Comparison of ENCODE assay signal across 25 mouse cellular contexts in genomic region chr19:15879271-15879670, GRCm38 (mm10).
A peak's percentile ranks its signal among the peaks of the same experiment; 100 is the strongest.
DNase-seq lines count a peak whose midpoint lies in the region; ATAC-seq and TF ChIP-seq lines count a peak whose summit lies in the region.
"Had no signal": no experiment of that assay in that cellular context is flagged by ENCODE, and none has a peak within 500 bp of the region (broad histone marks: within the 10 kb centered on the region; RNA-seq: fewer than 3 reads in every experiment).

No protein-coding gene starts in this region.

- TF ChIP-seq EP300 in MEL (IDR thresholded peaks at IDR 0.05; ENCODE audit: low read depth in 1 of 2, low read length in 2 of 2), result no peak

- peak; percentile 67 for DNase-seq in heart, adult 11 months
- DNase-seq in heart, postnatal 36 days, result no peak
- peak; percentile 26 for DNase-seq in MEL (ENCODE audit: low read depth, low spot score)
- DNase-seq in induced T-regulatory cell, adult 2 months (ENCODE audit: low read depth), result peak; percentile 12
- no peak for DNase-seq in spleen, adult 12 weeks (ENCODE audit: low spot score)
- DNase-seq in forebrain, embryonic 11.5 days (ENCODE audit: low spot score), result no peak
- DNase-seq: adrenal gland, adult 8-10 months; adrenal gland, postnatal 25 days; cerebellum, adult 11-12 months; cerebellum, adult 8-10 months; cerebellum, postnatal 10 days; forebrain, postnatal 0 days; gastrocnemius, adult 2 months; gastrocnemius, postnatal 14 days; heart, adult 18-20 months; heart, postnatal 10 days; heart, postnatal 4 days; kidney, adult 11 months had no signal

- TF ChIP-seq CTCF in MEL (IDR thresholded peaks at IDR 0.05 in 2 of 3, conservative IDR thresholded peaks at IDR 0.05 in 1 of 3; ENCODE audit: control insufficient read depth in 1 of 3, insufficient read depth in 1 of 3, low read depth in 2 of 3, low read length in 3 of 3, poor library complexity in 1 of 3, severe bottlenecking in 1 of 3), result no peak

- H3K4me2 ChIP-seq in forebrain, embryonic 11.5 days (ENCODE audit: low read depth, low read length, severe bottlenecking), result no peak overlapping the region
- H3K4me2 ChIP-seq: heart, embryonic 12.5 days; heart, embryonic 15.5 days; hindbrain, embryonic 14.5 days; intestine, embryonic 15.5 days had no signal

- TF ChIP-seq POLR2A in MEL (IDR thresholded peaks at IDR 0.05; ENCODE audit: control insufficient read depth in 1 of 2, insufficient read depth in 1 of 2, low read depth in 1 of 2, low read length in 2 of 2, poor library complexity in 1 of 2), result no peak

- no peak overlapping the region for H3K4me3 ChIP-seq in MEL (ENCODE audit: control insufficient read depth in 1 of 2, insufficient read depth in 1 of 2, low read depth in 2 of 2, low read length in 2 of 2)
- no peak overlapping the region for H3K4me3 ChIP-seq in forebrain, embryonic 11.5 days (ENCODE audit: low read depth, low read length)
- H3K4me3 ChIP-seq: forebrain, embryonic 10.5 days; gastrocnemius, adult 2 months; heart, embryonic 12.5 days; heart, embryonic 15.5 days; intestine, embryonic 15.5 days had no signal

- no peak for TF ChIP-seq RAD21 in MEL (IDR thresholded peaks at IDR 0.05; ENCODE audit: low read depth, low read length)

- no peaks in the 10 kb centered on the region for H3K9me3 ChIP-seq in MEL (replicated peaks; ENCODE audit: insufficient read depth, low read length)
- H3K9me3 ChIP-seq in forebrain, embryonic 11.5 days (ENCODE audit: control insufficient read depth, low read length), result no peaks in the 10 kb centered on the region
- H3K9me3 ChIP-seq: forebrain, embryonic 10.5 days; heart, embryonic 12.5 days; heart, embryonic 15.5 days; intestine, embryonic 15.5 days had no signal

- H3K9ac ChIP-seq in MEL (ENCODE audit: control insufficient read depth, low read depth, low read length, poor library complexity, severe bottlenecking), result no peak overlapping the region
- H3K9ac ChIP-seq in forebrain, embryonic 11.5 days (ENCODE audit: low read length), result no peak overlapping the region
- H3K9ac ChIP-seq: forebrain, postnatal 0 days; heart, embryonic 12.5 days; heart, embryonic 15.5 days; hindbrain, embryonic 14.5 days; intestine, embryonic 15.5 days had no signal

- H3K79me2 ChIP-seq in MEL (ENCODE audit: control insufficient read depth, insufficient read depth, low read length, poor library complexity), result no peaks in the 10 kb centered on the region

- H3K27ac ChIP-seq in MEL (ENCODE audit: control insufficient read depth, low read depth, low read length), result no peak overlapping the region
- H3K27ac ChIP-seq in forebrain, embryonic 11.5 days (ENCODE audit: low read depth, low read length), result no peak overlapping the region
- H3K27ac ChIP-seq: forebrain, embryonic 10.5 days; gastrocnemius, adult 2 months; heart, embryonic 15.5 days; hindbrain, embryonic 14.5 days; hindbrain, postnatal 0 days; intestine, embryonic 15.5 days had no signal

- 90% methylated on average over 5 of the region's 5 CpGs for WGBS in forebrain, embryonic 11.5 days

- H3K4me1 ChIP-seq in MEL (ENCODE audit: control insufficient read depth in 1 of 2, insufficient read depth in 2 of 2, low read length in 2 of 2), result peaks cover 0 to 8% of the 10 kb centered on the region in 2 experiments; a peak in 1 of 4 replicates
- H3K4me1 ChIP-seq in forebrain, embryonic 11.5 days (replicated peaks; ENCODE audit: control insufficient read depth, insufficient read depth, low read length), result no peaks in the 10 kb centered on the region
- H3K4me1 ChIP-seq: forebrain, embryonic 10.5 days; intestine, embryonic 15.5 days had no signal

- intact Hi-C loops in heart, postnatal 36 days (cut with DNase I), result no loop called here

- H3K27me3 ChIP-seq in MEL (ENCODE audit: control insufficient read depth in 1 of 2, insufficient read depth in 2 of 2, low read length in 2 of 2), result no peaks in the 10 kb centered on the region
- no peaks in the 10 kb centered on the region for H3K27me3 ChIP-seq in forebrain, embryonic 11.5 days (ENCODE audit: control insufficient read depth, insufficient read depth, low read length)
- H3K27me3 ChIP-seq: heart, embryonic 12.5 days; heart, embryonic 15.5 days; intestine, embryonic 15.5 days had no signal

- no peak for ATAC-seq in forebrain, embryonic 11.5 days (replicated peaks; ENCODE audit: low FRiP score)
- ATAC-seq: forebrain, embryonic 14.5 days; forebrain, postnatal 0 days; hindbrain, postnatal 0 days; intestine, embryonic 15.5 days had no signal

- peaks cover 0 to 7% of the 10 kb centered on the region in 2 experiments; a peak in 2 of 4 replicates for H3K36me3 ChIP-seq in MEL (ENCODE audit: control insufficient read depth in 1 of 2, insufficient read depth in 2 of 2, low read length in 2 of 2)
- no peaks in the 10 kb centered on the region for H3K36me3 ChIP-seq in forebrain, embryonic 11.5 days (ENCODE audit: control insufficient read depth, insufficient read depth, low read length)
- H3K36me3 ChIP-seq: forebrain, embryonic 10.5 days; heart, embryonic 12.5 days; heart, embryonic 15.5 days; intestine, embryonic 15.5 days had no signal

TF ChIP-seq in MEL, 35 proteins besides CTCF, POLR2A, EP300 and RAD21:
- TF ChIP-seq HCFC1 (IDR thresholded peaks at IDR 0.05; ENCODE audit: low read depth, low read length) (no peak), ETS1 (IDR thresholded peaks at IDR 0.05; ENCODE audit: low read depth, low read length) (no peak), JUND (IDR thresholded peaks at IDR 0.05; ENCODE audit: low read depth, low read length) (no peak), E2F4 (IDR thresholded peaks at IDR 0.05; ENCODE audit: borderline replicate concordance, low read depth, low read length) (no peak), MYC (IDR thresholded peaks at IDR 0.05; ENCODE audit: low read depth, low read length) (no peak), ZNF384 (IDR thresholded peaks at IDR 0.05; ENCODE audit: low read depth, low read length) (no peak), ZMIZ1 (IDR thresholded peaks at IDR 0.05; ENCODE audit: low read depth, low read length) (no peak), SIN3A (IDR thresholded peaks at IDR 0.05; ENCODE audit: low read length) (no peak), CHD2 (IDR thresholded peaks at IDR 0.05; ENCODE audit: low read length) (no peak), GABPA (IDR thresholded peaks at IDR 0.05; ENCODE audit: low read depth, low read length) (no peak), POLR2AphosphoS5 (IDR thresholded peaks at IDR 0.05; ENCODE audit: borderline replicate concordance, low read depth, low read length) (no peak)

Comparison
In these comparisons a context has a peak if more than half of its experiments do, and no peak if none do; other contexts are left out.
1. DNase-seq: peak in heart, adult 11 months (single experiment), MEL (single experiment) and induced T-regulatory cell, adult 2 months (single experiment); none in heart, postnatal 36 days (0 of 2), spleen, adult 12 weeks (single experiment) and forebrain, embryonic 11.5 days (single experiment).